Mouse (Mus musculus): ENCODE results near the gene Cadm4.
"Not testable (repeated sequence)": the region's sequence is repeated elsewhere in the genome, so short reads cannot be mapped to it uniquely, and the experiment has no call there.

Gene Cadm4

GRCm38 (mm10) chr7:24467886-24468285 is 13.9 kb upstream of the Cadm4 start:
- DNase-seq (ENCODE audit: low spot score in 2 of 2): no peak

- DNase-seq (ENCODE audit: low spot score in 2 of 2): no peak
Observed at GRCm38 (mm10) chr7:24469126-24469525, 12.7 kb upstream of the Cadm4 start.

- DNase-seq (ENCODE audit: low spot score in 2 of 2): no peak
Observed at GRCm38 (mm10) chr7:24470356-24470755, 11.5 kb upstream of the Cadm4 start.

- no peak for DNase-seq (ENCODE audit: low spot score in 2 of 2)
Observed at GRCm38 (mm10) chr7:24472442-24472841, 9.4 kb upstream of the Cadm4 start.

DNA sequence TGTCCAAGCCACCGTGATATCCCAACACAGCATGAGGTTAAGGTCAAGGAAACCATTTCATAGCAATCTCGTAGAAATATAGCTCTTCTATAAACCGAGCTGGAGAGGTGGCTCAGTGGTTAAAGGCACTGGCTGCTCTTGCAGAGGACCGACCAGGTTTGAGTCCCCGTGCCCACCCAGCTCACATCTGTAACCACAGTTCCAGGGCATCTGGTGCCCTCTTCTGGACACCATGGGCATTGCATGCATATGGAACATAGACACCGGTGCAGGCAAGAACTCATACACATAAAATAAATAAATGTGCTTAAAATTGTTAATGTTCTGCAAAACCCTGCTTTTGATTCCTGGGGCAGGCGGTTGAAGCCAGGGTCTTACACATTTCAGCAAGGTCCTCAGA is 8.9 kb upstream of the Cadm4 start:
- no peak for DNase-seq (ENCODE audit: low spot score in 2 of 2)

DNA sequence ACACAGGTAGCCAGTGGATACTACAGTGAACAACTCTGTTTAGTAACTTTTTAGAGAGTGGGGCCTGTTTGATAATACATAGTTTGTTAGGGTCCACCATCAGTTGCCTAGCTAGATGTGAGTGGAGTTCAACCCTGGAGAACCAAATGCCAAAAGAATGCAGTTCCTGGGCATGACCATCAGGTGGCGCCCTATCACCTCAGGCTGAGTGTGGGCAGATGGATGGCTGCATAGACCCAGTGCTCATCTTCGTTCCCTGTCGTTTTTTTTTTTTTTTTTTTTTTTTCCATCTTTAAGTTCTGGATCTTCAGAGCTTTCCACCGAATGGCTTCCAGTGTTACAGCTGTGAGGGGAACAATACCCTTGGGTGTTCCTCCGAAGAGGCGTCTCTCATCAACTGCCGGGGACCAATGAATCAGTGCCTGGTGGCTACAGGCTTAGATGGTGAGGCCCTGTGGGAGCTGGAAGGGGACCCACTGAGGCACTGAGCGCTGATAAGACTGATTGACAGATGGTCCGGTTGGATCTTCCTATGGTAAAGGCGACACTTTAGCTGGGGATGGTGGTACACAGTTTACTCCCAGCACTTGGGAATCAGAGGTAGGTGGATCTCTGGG is 7.8 kb upstream of the Cadm4 start:
- DNase-seq (ENCODE audit: low spot score in 2 of 2): peak in 1 of 2 experiments; percentile 64

GRCm38 (mm10) chr7:24474811-24475506 is 6.9 kb upstream of the Cadm4 start:
- DNase-seq (ENCODE audit: low spot score in 2 of 2): no peak

DNA sequence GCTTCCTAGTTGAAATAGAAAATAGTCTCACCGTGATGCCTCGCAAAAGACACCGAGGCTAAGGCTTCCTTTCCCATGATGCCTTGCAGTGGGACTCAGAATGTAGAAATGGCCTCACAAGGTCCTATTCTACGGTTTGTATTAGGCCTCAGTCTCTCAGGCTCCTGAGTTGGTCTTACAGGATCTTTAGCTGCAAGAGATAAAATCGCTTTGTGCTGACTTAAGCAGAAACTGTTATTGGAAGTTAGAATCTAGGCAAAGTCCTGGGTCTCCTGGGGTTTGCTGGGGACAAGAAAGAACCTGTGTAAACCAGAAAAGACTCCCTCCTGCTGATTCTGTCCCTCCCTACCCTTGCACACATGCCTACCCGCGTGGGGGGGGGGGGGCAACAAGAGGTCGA is 5.5 kb upstream of the Cadm4 start:
- DNase-seq (ENCODE audit: low spot score in 2 of 2): no peak

DNA sequence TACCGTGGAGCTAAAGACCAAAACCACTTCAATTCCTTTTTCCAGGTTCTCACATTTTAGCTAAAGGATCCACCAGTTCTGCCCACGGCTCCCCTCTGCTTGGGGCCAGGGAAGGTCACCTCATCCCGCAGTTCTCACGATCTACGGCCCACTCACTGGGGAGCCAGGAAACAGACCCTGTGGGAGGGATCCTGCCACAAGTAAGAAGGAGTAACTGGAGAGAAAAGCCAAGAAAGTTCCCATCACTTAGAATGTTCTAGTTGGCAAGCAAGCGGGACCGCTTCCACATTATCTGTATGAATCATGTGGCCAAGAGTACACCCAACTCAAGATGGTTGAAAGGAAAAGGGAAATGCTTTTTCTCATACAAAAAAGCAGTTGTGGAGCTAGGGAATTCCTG is 5.0 kb upstream of the Cadm4 start:
- DNase-seq (ENCODE audit: low spot score in 2 of 2): no peak

- no peak for DNase-seq (ENCODE audit: low spot score in 2 of 2)
Observed at GRCm38 (mm10) chr7:24478911-24479310, 2.9 kb upstream of the Cadm4 start.

DNA sequence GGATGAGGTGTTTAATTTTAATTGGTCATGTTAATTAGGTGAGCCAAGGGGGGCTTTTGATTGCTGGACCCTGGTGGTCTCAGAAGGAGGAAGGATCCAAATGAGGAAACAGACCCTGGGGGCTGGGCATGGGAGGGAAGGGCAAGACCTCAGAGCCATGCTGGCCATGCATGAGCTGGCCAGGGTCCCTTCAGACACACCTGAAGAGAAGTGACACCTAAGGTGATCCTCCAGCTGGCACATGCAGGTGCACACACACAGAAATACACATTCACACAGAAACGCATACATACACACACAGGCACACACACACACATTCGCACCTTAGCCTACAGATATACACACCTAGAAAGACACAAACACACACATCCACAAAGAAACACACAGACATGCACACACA is 2.1 kb upstream of the Cadm4 start:
- DNase-seq (ENCODE audit: low spot score in 2 of 2): no peak

GRCm38 (mm10) chr7:24480121-24480941 is 1.5 kb upstream of the Cadm4 start:
- no peak for DNase-seq (ENCODE audit: low spot score in 2 of 2)

- no peak for DNase-seq (ENCODE audit: low spot score in 2 of 2)
Observed at GRCm38 (mm10) chr7:24480986-24481473, 793 bp upstream of the Cadm4 start.

GRCm38 (mm10) chr7:24482208-24483020 is 591 bp downstream of the Cadm4 start:
- DNase-seq (ENCODE audit: low spot score in 2 of 2): no peak

DNA sequence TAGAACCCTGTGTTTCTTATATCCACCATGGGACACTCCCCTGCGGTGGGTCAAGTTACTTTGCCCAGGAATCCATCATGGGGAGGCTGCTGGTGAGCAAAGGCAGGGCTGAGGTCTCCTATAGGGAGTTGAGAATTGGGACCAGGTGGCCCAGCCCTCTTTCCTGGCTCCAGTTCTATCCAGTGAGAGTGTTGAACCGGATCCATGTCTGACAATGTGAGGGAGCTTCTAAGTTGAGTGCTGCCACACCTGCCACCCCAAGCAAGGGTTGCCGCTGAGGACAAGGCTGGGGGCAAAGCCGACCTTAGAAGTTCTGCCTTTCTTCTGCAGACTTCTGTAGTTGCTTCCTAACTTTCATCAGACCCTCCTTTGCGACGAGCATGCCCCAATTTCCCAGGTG is 1.5 kb downstream of the Cadm4 start:
- DNase-seq (ENCODE audit: low spot score in 2 of 2): not testable (repeated sequence)

- no peak for DNase-seq (ENCODE audit: low spot score in 2 of 2)
Observed at GRCm38 (mm10) chr7:24485481-24485880, 3.7 kb downstream of the Cadm4 start.

DNA sequence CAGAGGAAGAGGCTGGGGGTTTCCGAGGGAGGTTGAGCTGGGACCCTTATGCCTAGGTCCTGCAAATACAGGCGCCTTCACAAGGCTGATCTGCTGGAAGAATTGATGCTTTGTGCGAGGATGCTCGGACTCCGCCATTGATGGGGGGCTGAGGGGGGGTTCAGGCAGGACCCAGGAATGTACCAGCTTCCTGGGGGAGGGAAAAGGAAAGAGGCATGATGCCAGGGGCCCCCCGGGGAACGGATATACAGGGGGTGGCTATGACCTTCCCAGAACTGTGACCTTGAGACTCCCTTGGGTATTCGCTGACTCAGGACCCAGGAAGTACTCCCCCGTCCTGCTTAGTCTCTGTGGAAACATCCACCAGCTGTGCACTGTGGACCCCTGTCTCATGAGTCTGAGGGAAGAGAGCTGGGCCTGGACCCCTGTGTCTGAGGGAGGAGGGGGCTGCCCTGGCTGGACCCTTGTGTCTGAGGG is 4.9 kb downstream of the Cadm4 start:
- no peak for DNase-seq (ENCODE audit: low spot score in 2 of 2)

DNA sequence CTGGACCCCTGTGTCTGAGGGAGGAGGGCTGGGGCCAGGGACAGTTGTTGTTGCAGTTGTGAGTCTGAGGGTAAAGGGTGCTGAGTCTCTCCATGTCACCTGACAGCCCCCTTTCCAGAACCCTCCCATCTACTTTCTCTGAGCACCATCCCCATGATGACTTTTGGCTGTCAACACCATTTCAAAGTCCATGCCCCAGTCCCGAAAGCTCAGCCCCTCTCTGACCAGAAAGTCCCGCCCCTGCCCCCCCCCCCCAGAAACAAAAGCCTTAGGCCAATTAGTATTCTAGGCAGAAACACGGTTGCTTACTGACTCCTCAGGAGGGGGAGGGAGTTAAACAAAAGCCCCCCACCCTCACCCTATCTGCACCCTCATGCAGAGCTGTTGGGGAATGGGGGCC is 5.6 kb downstream of the Cadm4 start:
- no peak for DNase-seq (ENCODE audit: low spot score in 2 of 2)

DNA sequence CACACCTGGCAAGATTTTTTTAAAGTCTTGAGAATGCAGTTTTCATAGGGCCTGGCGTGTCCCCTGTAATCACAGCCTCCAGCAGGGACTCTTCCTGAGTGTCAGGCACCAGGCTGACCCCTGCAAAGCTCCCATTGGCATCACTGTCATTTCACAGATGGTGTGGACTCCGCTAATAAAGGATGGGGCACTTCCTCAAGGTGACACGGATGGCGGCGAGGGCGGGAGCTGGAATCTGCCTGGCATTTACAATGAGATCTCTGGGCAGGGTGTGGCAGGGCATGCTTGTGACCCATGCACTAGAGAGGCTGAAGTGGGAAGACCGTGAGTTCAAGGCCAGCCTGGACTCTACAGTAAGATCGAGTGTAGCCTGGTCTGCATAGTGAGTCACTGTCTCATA is 6.5 kb downstream of the Cadm4 start:
- no peak for DNase-seq (ENCODE audit: low spot score in 2 of 2)

GRCm38 (mm10) chr7:24499856-24500577 is 18.2 kb downstream of the Cadm4 start:
- DNase-seq (ENCODE audit: low spot score in 2 of 2): no peak

- DNase-seq (ENCODE audit: low spot score in 2 of 2): no peak
Observed at GRCm38 (mm10) chr7:24500929-24501328, 19.1 kb downstream of the Cadm4 start.

Measured in frontal cortex, postnatal 25 days (tissue).